Comparison of ENCODE assay signal across 18 mouse cellular contexts in the genomic region with DNA sequence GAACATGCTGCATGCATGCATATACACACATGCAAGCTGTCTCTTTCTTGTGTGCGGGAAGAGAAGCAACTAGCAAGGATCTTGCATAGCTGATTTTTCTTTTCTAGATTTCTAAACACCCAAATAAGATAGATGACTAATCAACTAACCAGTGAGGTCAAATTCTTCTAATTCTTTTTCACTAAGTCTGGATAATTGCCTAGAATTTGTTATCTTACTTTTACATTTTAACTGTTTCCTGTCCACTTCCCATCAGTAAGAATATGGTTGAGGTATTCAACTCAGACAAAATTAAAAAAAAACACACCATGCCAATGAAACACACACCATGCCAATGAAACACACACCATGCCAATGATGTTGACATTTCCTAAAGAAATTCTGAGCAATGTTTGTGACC. TPM values are rescaled to one million over a fixed set of nuclear protein-coding genes. Genes with fewer than 3 reads are reported as not detected.
A peak's percentile ranks its signal among the peaks of the same experiment; 100 is the strongest.
DNase-seq lines count a peak whose midpoint lies in the region; ATAC-seq and TF ChIP-seq lines count a peak whose summit lies in the region.
"Had no signal": no experiment of that assay in that cellular context is flagged by ENCODE, and none has a peak within 500 bp of the region (broad histone marks: within the 10 kb centered on the region; RNA-seq: fewer than 3 reads in every experiment).

No protein-coding gene starts in this region.

- ATAC-seq in kidney, postnatal 0 days (replicated peaks; ENCODE audit: low FRiP score, low read depth), result no peak
- ATAC-seq in lung, postnatal 0 days, result no peak

- peak; percentile 55; the same call in 1 of the 2 replicates for TF ChIP-seq EP300 in lung, postnatal 0 days (IDR thresholded peaks at IDR 0.05)

- H3K36me3 ChIP-seq in kidney, postnatal 0 days (ENCODE audit: insufficient read depth, low read length), result no peaks in the 10 kb centered on the region
- H3K36me3 ChIP-seq in lung, postnatal 0 days (ENCODE audit: insufficient read depth, low read length), result no peaks in the 10 kb centered on the region
- H3K36me3 ChIP-seq: embryonic facial prominence, embryonic 12.5 days; forebrain, embryonic 12.5 days; heart, embryonic 15.5 days; hindbrain, embryonic 10.5 days; intestine, embryonic 15.5 days had no signal

- H3K4me2 ChIP-seq in kidney, postnatal 0 days (ENCODE audit: low read length), result no peak overlapping the region
- H3K4me2 ChIP-seq in lung, postnatal 0 days (replicated peaks; ENCODE audit: low read depth, low read length), result no peak overlapping the region
- H3K4me2 ChIP-seq: intestine, embryonic 15.5 days had no signal

- H3K27ac ChIP-seq in kidney, postnatal 0 days, result no peak overlapping the region
- H3K27ac ChIP-seq in lung, postnatal 0 days (ENCODE audit: low read length), result peak overlapping the region; percentile 79; the same call in 1 of the 2 replicates
- H3K27ac ChIP-seq: embryonic facial prominence, embryonic 12.5 days; forebrain, embryonic 12.5 days; heart, embryonic 15.5 days; hindbrain, embryonic 10.5 days; hindbrain, embryonic 14.5 days; intestine, embryonic 15.5 days had no signal

- intact Hi-C loops in left cerebral cortex, postnatal 10 days (cut with DNase I), result no loop called here

- 0 out of 2 replicates have a peak, but pooled peaks cover 4% of the 10 kb centered on the region for H3K4me1 ChIP-seq in kidney, postnatal 0 days (replicated peaks; ENCODE audit: insufficient read depth, low read length)
- H3K4me1 ChIP-seq in lung, postnatal 0 days (ENCODE audit: insufficient read depth, low read depth, low read length), result peaks cover 9% of the 10 kb centered on the region; the same call in 1 of the 2 replicates

- DNase-seq in kidney, postnatal 0 days (ENCODE audit: low spot score), result peak; percentile 75
- no peak for DNase-seq in kidney, postnatal 14 days
- DNase-seq in lung, postnatal 0 days (ENCODE audit: low spot score), result peak; percentile 55
- no peak for DNase-seq in lung, postnatal 36 days
- peak; percentile 85 for DNase-seq in Muller cell, postnatal 12 days (ENCODE audit: inconsistent ontology term)
- DNase-seq in spleen, adult 18-20 months, result no peak
- no peak for DNase-seq in left cerebral cortex, postnatal 10 days (ENCODE audit: extremely low spot score in 1 of 2, low spot score in 2 of 2)
- DNase-seq: adrenal gland, postnatal 10 days; cerebellum, adult 11 months; cerebellum, adult 8-10 months; cerebellum, postnatal 14 days; heart, adult 18-20 months had no signal

- H3K9me3 ChIP-seq in kidney, postnatal 0 days (replicated peaks; ENCODE audit: low read length), result no peaks in the 10 kb centered on the region
- no peaks in the 10 kb centered on the region for H3K9me3 ChIP-seq in lung, postnatal 0 days (ENCODE audit: low read length)
- H3K9me3 ChIP-seq: embryonic facial prominence, embryonic 12.5 days; forebrain, embryonic 12.5 days; heart, embryonic 15.5 days; hindbrain, embryonic 10.5 days; intestine, embryonic 15.5 days had no signal

- WGBS in kidney, postnatal 0 days, result 29% methylated on average over 1 of the region's 1 CpGs
- WGBS in lung, postnatal 0 days, result 24% methylated on average over 1 of the region's 1 CpGs

- no peak overlapping the region for H3K4me3 ChIP-seq in kidney, postnatal 0 days (replicated peaks; ENCODE audit: low read depth, low read length)
- no peak overlapping the region for H3K4me3 ChIP-seq in lung, postnatal 0 days (ENCODE audit: low read depth, low read length)
- H3K4me3 ChIP-seq: embryonic facial prominence, embryonic 12.5 days; forebrain, embryonic 12.5 days; heart, embryonic 15.5 days; intestine, embryonic 15.5 days had no signal

- no peak for TF ChIP-seq CTCF in kidney, postnatal 0 days (IDR thresholded peaks at IDR 0.05; ENCODE audit: low read depth)
- TF ChIP-seq CTCF in lung, postnatal 0 days (IDR thresholded peaks at IDR 0.05), result no peak

- no peak overlapping the region for H3K9ac ChIP-seq in kidney, postnatal 0 days (ENCODE audit: low read depth, low read length)
- no peak overlapping the region for H3K9ac ChIP-seq in lung, postnatal 0 days (replicated peaks; ENCODE audit: low read depth)
- H3K9ac ChIP-seq: embryonic facial prominence, embryonic 12.5 days; forebrain, embryonic 12.5 days; heart, embryonic 15.5 days; hindbrain, embryonic 14.5 days; intestine, embryonic 15.5 days had no signal

- H3K27me3 ChIP-seq in kidney, postnatal 0 days (ENCODE audit: insufficient read depth, low read length), result no peaks in the 10 kb centered on the region
- H3K27me3 ChIP-seq in lung, postnatal 0 days (replicated peaks; ENCODE audit: insufficient read depth, low read length), result no peaks in the 10 kb centered on the region
- H3K27me3 ChIP-seq: embryonic facial prominence, embryonic 12.5 days; heart, embryonic 15.5 days had no signal

RNA-seq across cellular contexts. Expression of a gene that starts 46.8 kb away (rescaled TPM):
- 35.3 and 38.2 TPM in 2 replicates for polyA plus RNA-seq in kidney, postnatal 0 days (2015; fragmentation: Nextera tagmentation; extraction: Ambion mirVana)
- polyA plus RNA-seq in lung, postnatal 0 days (2015; fragmentation: Nextera tagmentation; extraction: Ambion mirVana), result 122 and 126 TPM in 2 replicates
- 10 to 100 TPM; 16.7 to 19.4 TPM for total RNA-seq in left cerebral cortex, postnatal 10 days (2021)

Comparison
In these comparisons a context has a peak if more than half of its experiments do, and no peak if none do; other contexts are left out.
1. DNase-seq: peak in kidney, postnatal 0 days (single experiment), lung, postnatal 0 days (single experiment) and Muller cell, postnatal 12 days (single experiment); none in kidney, postnatal 14 days (single experiment), lung, postnatal 36 days (single experiment), spleen, adult 18-20 months (0 of 2) and left cerebral cortex, postnatal 10 days (0 of 2).